Mouse (Mus musculus): ENCODE measurements around the gene Cnr2. TPM values are rescaled to one million over a fixed set of nuclear protein-coding genes. Genes with fewer than 3 reads are reported as not detected.
A peak's percentile ranks its signal among the peaks of the same experiment; 100 is the strongest.

The Cnr2 gene
- polyA plus RNA-seq, 2 experiments, result 0.70 to 0.94 TPM

DNA sequence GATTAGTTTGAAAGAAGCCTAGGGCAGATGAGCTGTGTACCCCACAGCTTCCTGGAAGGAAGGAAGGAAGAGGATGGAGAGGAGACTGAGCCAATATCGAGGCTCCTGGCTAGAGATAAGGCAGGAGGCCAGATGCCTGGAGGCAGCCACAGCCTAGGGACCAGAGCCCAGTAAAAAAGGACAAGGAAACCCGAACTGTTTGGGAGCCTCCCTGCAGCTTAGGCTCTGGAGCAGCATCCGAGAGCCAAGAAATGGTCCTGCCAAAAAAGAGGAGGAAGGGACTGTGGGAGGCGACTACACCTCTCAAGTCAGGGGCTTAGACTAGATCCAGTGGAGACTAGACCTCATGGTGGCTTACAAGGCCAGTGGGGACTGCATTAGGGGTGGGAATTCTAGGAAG lies 48.2 kb downstream of the Cnr2 start:
- 54% methylated on average over 4 of the region's 4 CpGs for WGBS
- Histone ChIP-seq H3K4me1 (ENCODE audit: control insufficient read depth, insufficient read depth, low read length) (peaks cover 9% of the 10 kb centered on the region; the same call in 1 of the 2 replicates), H3K36me3 (ENCODE audit: control insufficient read depth, insufficient read depth, low read length) (peaks cover 17% of the 10 kb centered on the region), H3K9me3 (ENCODE audit: control insufficient read depth, low read length) (no peaks in the 10 kb centered on the region), H3K4me2 (replicated peaks; ENCODE audit: low read depth, low read length, severe bottlenecking) (no peak overlapping the region), H3K27ac (replicated peaks; ENCODE audit: low read depth, low read length) (no peak overlapping the region), H3K9ac (ENCODE audit: low read depth, low read length, severe bottlenecking) (no peak overlapping the region), H3K27me3 (ENCODE audit: control insufficient read depth, insufficient read depth, low read length) (no peaks in the 10 kb centered on the region), H3K4me3 (replicated peaks; ENCODE audit: low read length) (no peak overlapping the region)
- DNase-seq (ENCODE audit: low spot score) (no peak), ATAC-seq (ENCODE audit: low FRiP score, low read depth) (no peak)
- TF ChIP-seq POLR2A (IDR thresholded peaks at IDR 0.05; ENCODE audit: borderline replicate concordance, extremely low read depth, insufficient read depth, insufficient read length), result no peak

DNA sequence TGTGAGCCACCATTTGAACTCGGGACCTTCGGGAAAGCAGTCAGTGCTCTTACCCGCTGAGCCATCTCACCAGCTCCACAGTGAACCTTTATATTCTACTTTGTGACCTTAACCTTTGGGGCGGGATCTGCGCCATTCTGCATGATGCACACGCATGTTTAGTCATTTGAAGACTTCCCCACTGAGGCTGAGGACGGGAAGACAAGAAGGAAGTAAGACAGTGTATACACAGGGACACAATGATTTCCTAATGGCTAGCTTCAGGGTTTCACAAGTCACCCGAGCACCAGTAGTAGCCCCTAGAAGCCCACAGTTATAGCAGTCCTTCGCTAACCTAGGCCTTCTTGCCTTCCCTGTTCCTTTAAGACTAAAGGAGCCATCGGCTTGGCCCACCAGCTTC lies 50.5 kb downstream of the Cnr2 start:
- Histone ChIP-seq H3K4me2 (replicated peaks; ENCODE audit: low read depth, low read length, severe bottlenecking) (peak overlapping the region; percentile 54), H3K27me3 (ENCODE audit: control insufficient read depth, insufficient read depth, low read length) (no peaks in the 10 kb centered on the region), H3K9ac (ENCODE audit: low read depth, low read length, severe bottlenecking) (peak overlapping the region; percentile 71; the same call in 1 of the 2 replicates), H3K9me3 (ENCODE audit: control insufficient read depth, low read length) (no peaks in the 10 kb centered on the region), H3K27ac (replicated peaks; ENCODE audit: low read depth, low read length) (peak overlapping the region; percentile 49; the same call in 1 of the 2 replicates), H3K4me3 (replicated peaks; ENCODE audit: low read length) (peak overlapping the region; percentile 79), H3K36me3 (ENCODE audit: control insufficient read depth, insufficient read depth, low read length) (peaks cover 7% of the 10 kb centered on the region; the same call in 1 of the 2 replicates), H3K4me1 (ENCODE audit: control insufficient read depth, insufficient read depth, low read length) (peaks cover 9% of the 10 kb centered on the region; the same call in 1 of the 2 replicates)
- 73% methylated on average over 10 of the region's 10 CpGs for WGBS
- ATAC-seq (ENCODE audit: low FRiP score, low read depth), result no peak
- DNase-seq (ENCODE audit: low spot score), result no peak
- TF ChIP-seq POLR2A (IDR thresholded peaks at IDR 0.05; ENCODE audit: borderline replicate concordance, extremely low read depth, insufficient read depth, insufficient read length), result no peak

DNA sequence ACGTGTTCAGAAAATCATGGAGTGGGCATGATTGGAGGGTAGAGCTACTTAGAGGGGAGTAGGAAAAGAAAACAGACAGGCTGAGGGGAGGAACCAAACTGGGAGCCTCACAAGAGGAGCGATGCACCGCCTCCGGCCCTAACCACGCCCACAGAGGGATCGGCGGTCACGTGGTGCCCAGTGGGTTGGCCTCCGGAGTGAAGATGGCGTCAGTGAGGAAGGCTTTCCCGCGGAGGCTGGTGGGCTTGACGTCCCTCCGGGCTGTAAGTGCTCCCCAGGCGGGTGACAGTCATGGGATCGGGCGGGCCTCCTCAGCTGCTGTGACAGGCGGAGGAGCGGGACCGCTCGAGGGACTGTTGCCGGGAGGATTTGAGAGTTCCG lies 51.1 kb downstream of the Cnr2 start, which contains the start of gene Hmgcl:
Gene Hmgcl, plus strand, starts transcription at position 171 of the 381 bp plus-strand sequence.
- DNase-seq (ENCODE audit: low spot score) (peak; percentile 93), ATAC-seq (ENCODE audit: low FRiP score, low read depth) (peak; percentile 95)
- Histone ChIP-seq H3K4me3 (replicated peaks; ENCODE audit: low read length) (peak within 1 kb of the TSS; percentile 79), H3K4me1 (ENCODE audit: control insufficient read depth, insufficient read depth, low read length) (peaks cover 9% of the 10 kb centered on the region; the same call in 1 of the 2 replicates), H3K27ac (replicated peaks; ENCODE audit: low read depth, low read length) (peak within 1 kb of the TSS; percentile 49), H3K36me3 (ENCODE audit: control insufficient read depth, insufficient read depth, low read length) (peaks cover 8% of the 10 kb centered on the region), H3K9me3 (ENCODE audit: control insufficient read depth, low read length) (no peaks in the 10 kb centered on the region), H3K9ac (ENCODE audit: low read depth, low read length, severe bottlenecking) (peak within 1 kb of the TSS; percentile 71), H3K27me3 (ENCODE audit: control insufficient read depth, insufficient read depth, low read length) (no peaks in the 10 kb centered on the region), H3K4me2 (replicated peaks; ENCODE audit: low read depth, low read length, severe bottlenecking) (peak within 1 kb of the TSS; percentile 54)
- TF ChIP-seq POLR2A (IDR thresholded peaks at IDR 0.05; ENCODE audit: borderline replicate concordance, extremely low read depth, insufficient read depth, insufficient read length), result 0 out of 2 replicates have a peak, but pooled peaks have one; percentile 51
- WGBS, result 0% methylated on average over 23 of the region's 23 CpGs

DNA sequence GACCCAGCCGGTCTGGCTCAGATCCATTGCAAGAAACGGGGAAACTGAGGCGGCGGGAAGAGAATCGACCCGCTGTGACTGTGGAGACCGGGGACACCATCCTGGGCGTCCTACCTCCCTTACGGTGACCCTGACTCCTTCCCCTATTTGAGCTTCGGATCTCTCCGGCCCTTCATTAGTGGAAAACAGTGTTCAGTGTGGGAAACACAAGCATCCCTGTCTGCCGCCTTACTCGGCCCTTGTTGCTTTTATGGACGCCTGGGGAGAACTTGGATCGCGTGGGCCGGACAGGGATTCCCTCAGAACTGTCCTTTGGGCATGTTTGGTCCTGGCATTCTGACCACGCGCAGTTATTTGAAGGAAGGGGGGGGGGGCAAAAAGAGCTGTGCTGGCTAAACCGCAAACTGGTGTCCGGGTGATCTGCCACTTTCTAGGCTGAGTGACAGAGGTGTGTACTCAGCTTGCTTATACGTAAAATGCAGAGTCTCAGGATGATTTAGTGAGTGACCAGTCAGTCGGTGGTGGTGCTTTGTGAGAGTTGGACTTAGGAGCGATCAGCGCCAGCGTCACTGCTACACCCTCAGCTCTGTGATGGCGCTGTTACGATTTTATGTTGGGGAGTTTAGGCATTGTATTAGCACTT lies 51.6 kb downstream of the Cnr2 start:
- Histone ChIP-seq H3K9ac (ENCODE audit: low read depth, low read length, severe bottlenecking) (peak overlapping the region; percentile 71), H3K4me3 (replicated peaks; ENCODE audit: low read length) (peak overlapping the region; percentile 79), H3K4me1 (ENCODE audit: control insufficient read depth, insufficient read depth, low read length) (peaks cover 9% of the 10 kb centered on the region; the same call in 1 of the 2 replicates), H3K27me3 (ENCODE audit: control insufficient read depth, insufficient read depth, low read length) (no peaks in the 10 kb centered on the region), H3K9me3 (ENCODE audit: control insufficient read depth, low read length) (no peaks in the 10 kb centered on the region), H3K27ac (replicated peaks; ENCODE audit: low read depth, low read length) (peak overlapping the region; percentile 34; the same call in 1 of the 2 replicates), H3K36me3 (ENCODE audit: control insufficient read depth, insufficient read depth, low read length) (peaks cover 13% of the 10 kb centered on the region), H3K4me2 (replicated peaks; ENCODE audit: low read depth, low read length, severe bottlenecking) (peak overlapping the region; percentile 54)
- no peak for TF ChIP-seq POLR2A (IDR thresholded peaks at IDR 0.05; ENCODE audit: borderline replicate concordance, extremely low read depth, insufficient read depth, insufficient read length)
- DNase-seq (ENCODE audit: low spot score) (no peak), ATAC-seq (ENCODE audit: low FRiP score, low read depth) (0 out of 2 replicates have a peak, but pooled peaks have one; percentile 12)
- 2% methylated on average over 28 of the region's 28 CpGs for WGBS

DNA sequence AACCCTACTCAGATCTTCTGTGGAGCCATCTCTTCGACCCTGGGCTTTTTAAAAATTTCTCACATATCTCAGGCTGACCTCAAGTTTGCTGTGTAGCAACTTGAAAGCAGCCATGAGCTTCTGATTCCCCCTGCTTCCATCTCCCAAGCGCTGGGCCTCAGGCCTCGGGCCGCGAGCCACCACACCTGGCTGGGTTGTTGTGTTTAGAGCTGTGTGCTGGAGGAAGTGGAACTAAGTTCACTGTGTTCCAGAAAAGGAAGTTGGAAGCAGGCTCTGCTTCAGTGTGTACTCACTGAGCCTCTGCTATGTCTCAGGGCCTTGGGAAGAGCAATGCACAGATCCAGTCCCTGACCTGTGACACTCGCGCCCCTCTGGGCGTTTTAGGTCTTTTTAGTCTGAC lies 52.9 kb downstream of the Cnr2 start:
- peaks cover 9% of the 10 kb centered on the region; the same call in 1 of the 2 replicates for H3K4me1 ChIP-seq (ENCODE audit: control insufficient read depth, insufficient read depth, low read length)
- no peak for TF ChIP-seq POLR2A (IDR thresholded peaks at IDR 0.05; ENCODE audit: borderline replicate concordance, extremely low read depth, insufficient read depth, insufficient read length)
- 91% methylated on average over 8 of the region's 8 CpGs for WGBS
- ATAC-seq (ENCODE audit: low FRiP score, low read depth), result no peak
- no peak overlapping the region for H3K9ac ChIP-seq (ENCODE audit: low read depth, low read length, severe bottlenecking)
- H3K9me3 ChIP-seq (ENCODE audit: control insufficient read depth, low read length), result no peaks in the 10 kb centered on the region
- no peaks in the 10 kb centered on the region for H3K27me3 ChIP-seq (ENCODE audit: control insufficient read depth, insufficient read depth, low read length)
- DNase-seq (ENCODE audit: low spot score), result no peak
- H3K36me3 ChIP-seq (ENCODE audit: control insufficient read depth, insufficient read depth, low read length), result peaks cover 23% of the 10 kb centered on the region
- H3K4me3 ChIP-seq (replicated peaks; ENCODE audit: low read length), result no peak overlapping the region
- H3K27ac ChIP-seq (replicated peaks; ENCODE audit: low read depth, low read length), result no peak overlapping the region
- no peak overlapping the region for H3K4me2 ChIP-seq (replicated peaks; ENCODE audit: low read depth, low read length, severe bottlenecking)
